Comparison of ENCODE assay signal across 11 mouse cellular contexts in the genomic region with DNA sequence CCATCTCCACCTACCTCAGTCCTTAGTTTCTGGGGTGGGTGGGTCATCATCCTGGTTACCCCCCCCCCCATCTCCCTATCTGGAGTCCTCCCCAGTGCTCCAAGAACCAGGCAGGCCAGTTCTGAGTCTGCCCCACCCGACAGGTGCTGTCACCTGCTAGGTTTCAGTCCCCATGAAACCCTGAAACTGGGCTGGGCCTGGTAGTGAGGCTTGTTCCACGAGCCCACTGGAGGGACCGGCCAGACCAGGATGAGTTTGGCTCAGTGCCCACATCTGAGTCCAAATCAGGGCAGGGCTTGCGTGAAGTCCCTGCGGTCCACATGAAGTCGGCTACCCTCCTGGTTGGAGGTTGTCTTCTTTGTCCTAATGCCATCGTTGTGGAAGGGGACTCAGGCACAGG. TPM values are rescaled to one million over a fixed set of nuclear protein-coding genes. Genes with fewer than 3 reads are reported as not detected.
A peak's percentile ranks its signal among the peaks of the same experiment; 100 is the strongest.
DNase-seq lines count a peak whose midpoint lies in the region; ATAC-seq lines count a peak whose summit lies in the region.
"Had no signal": no experiment of that assay in that cellular context is flagged by ENCODE, and none has a peak within 500 bp of the region (broad histone marks: within the 10 kb centered on the region; RNA-seq: fewer than 3 reads in every experiment).

No protein-coding gene starts in this region.

- DNase-seq in cerebellum, postnatal 25 days, result peak; percentile 40 to 60
- no peak for DNase-seq in cerebellum, adult 11-12 months
- peak; percentile 29 for DNase-seq in retina, postnatal 1 day
- no peak for DNase-seq in retina, embryonic 14.5 days (ENCODE audit: low spot score)
- DNase-seq in lung, postnatal 25 days (ENCODE audit: low spot score), result peak; percentile 75
- DNase-seq in adrenal gland, adult 8-10 months, result no peak
- no peak for DNase-seq in midbrain, embryonic 11.5 days (ENCODE audit: low spot score, missing footprints)
- DNase-seq: adrenal gland, postnatal 10 days; cerebellum, adult 2 months; heart, postnatal 10 days had no signal

- ATAC-seq in midbrain, embryonic 11.5 days (ENCODE audit: low FRiP score), result no peak
- ATAC-seq in CD4-positive, CD25-positive, alpha-beta regulatory T cell, adult 4 months, result no peak

- H3K4me3 ChIP-seq in midbrain, embryonic 11.5 days (ENCODE audit: low read depth, low read length), result no peak overlapping the region

- H3K36me3 ChIP-seq in midbrain, embryonic 11.5 days (ENCODE audit: control insufficient read depth, insufficient read depth, low read length), result no peaks in the 10 kb centered on the region

- H3K4me1 ChIP-seq in midbrain, embryonic 11.5 days (ENCODE audit: control insufficient read depth, insufficient read depth, low read length), result peaks cover 9% of the 10 kb centered on the region

- no peaks in the 10 kb centered on the region for H3K9me3 ChIP-seq in midbrain, embryonic 11.5 days (ENCODE audit: control insufficient read depth, low read length)

- 88% methylated on average over 7 of the region's 7 CpGs for WGBS in midbrain, embryonic 11.5 days

- H3K4me2 ChIP-seq in midbrain, embryonic 11.5 days, result no peak overlapping the region

- H3K27ac ChIP-seq in midbrain, embryonic 11.5 days (ENCODE audit: low read depth, low read length), result no peak overlapping the region

- no peaks in the 10 kb centered on the region for H3K27me3 ChIP-seq in midbrain, embryonic 11.5 days (ENCODE audit: control insufficient read depth, insufficient read depth, low read length)

- no peak overlapping the region for H3K9ac ChIP-seq in midbrain, embryonic 11.5 days (ENCODE audit: low read length)

RNA-seq across cellular contexts. Expression of gene Fam129b, which starts 23.1 kb away (rescaled TPM):
- 10 to 100 TPM; 18.7 to 35.3 (median 29.3) TPM for total RNA-seq in adrenal gland, adult 8-10 months (2022)
- polyA plus RNA-seq in midbrain, embryonic 11.5 days (2014; fragmentation: Nextera tagmentation; extraction: Ambion mirVana), result 10.3 and 10.6 TPM in 2 replicates
- polyA plus RNA-seq in CD4-positive, CD25-positive, alpha-beta regulatory T cell, adult 4 months (2017; shearing (Covaris generic)), result 1 to 10 TPM in 1 of 2 experiments, under 1 TPM in 1; 0.97 to 1.0 TPM

RNA-seq across cellular contexts. Expression of gene Stxbp1, which starts 51.9 kb away (rescaled TPM):
- total RNA-seq in adrenal gland, adult 8-10 months (2022), result 10 to 100 TPM; 23.8 to 50.5 (median 37.5) TPM
- polyA plus RNA-seq in midbrain, embryonic 11.5 days (2014; fragmentation: Nextera tagmentation; extraction: Ambion mirVana), result 51.4 and 53.8 TPM in 2 replicates
- 1 to 10 TPM; 4.2 to 4.7 TPM for polyA plus RNA-seq in CD4-positive, CD25-positive, alpha-beta regulatory T cell, adult 4 months (2017; shearing (Covaris generic))

Comparison
In these comparisons a context has a peak if more than half of its experiments do, and no peak if none do; other contexts are left out.
1. DNase-seq: peak in cerebellum, postnatal 25 days (2 of 2), retina, postnatal 1 day (single experiment) and lung, postnatal 25 days (single experiment); none in cerebellum, adult 11-12 months (single experiment), retina, embryonic 14.5 days (single experiment), adrenal gland, adult 8-10 months (single experiment) and midbrain, embryonic 11.5 days (single experiment).